In genomic region chr17:56502526-56502925, GRCm38 (mm10) we compare ENCODE assay signal across 9 mouse cellular contexts. TPM values are rescaled to one million over a fixed set of nuclear protein-coding genes. Genes with fewer than 3 reads are reported as not detected.
A peak's percentile ranks its signal among the peaks of the same experiment; 100 is the strongest.
DNase-seq lines count a peak whose midpoint lies in the region; ATAC-seq and TF ChIP-seq lines count a peak whose summit lies in the region.
"Had no signal": no experiment of that assay in that cellular context is flagged by ENCODE, and none has a peak within 500 bp of the region (broad histone marks: within the 10 kb centered on the region; RNA-seq: fewer than 3 reads in every experiment).

No protein-coding gene starts in this region.

- no peaks in the 10 kb centered on the region for H3K27me3 ChIP-seq in intestine, postnatal 0 days (replicated peaks; ENCODE audit: control insufficient read depth, insufficient read depth, low read length)
- no peaks in the 10 kb centered on the region for H3K27me3 ChIP-seq in intestine, embryonic 16.5 days (replicated peaks; ENCODE audit: control insufficient read depth, insufficient read depth, low read length)
- H3K27me3 ChIP-seq in hindbrain, embryonic 12.5 days, result no peaks in the 10 kb centered on the region
- H3K27me3 ChIP-seq in lung, postnatal 0 days (replicated peaks; ENCODE audit: insufficient read depth, low read length), result no peaks in the 10 kb centered on the region
- H3K27me3 ChIP-seq in stomach, embryonic 16.5 days (ENCODE audit: control insufficient read depth, insufficient read depth, low read length), result no peaks in the 10 kb centered on the region
- H3K27me3 ChIP-seq: heart, embryonic 15.5 days had no signal

- no peak overlapping the region for H3K4me3 ChIP-seq in intestine, postnatal 0 days (ENCODE audit: low read depth, low read length)
- no peak overlapping the region for H3K4me3 ChIP-seq in intestine, embryonic 16.5 days (ENCODE audit: low read length)
- H3K4me3 ChIP-seq in hindbrain, embryonic 12.5 days, result no peak overlapping the region
- no peak overlapping the region for H3K4me3 ChIP-seq in lung, postnatal 0 days (ENCODE audit: low read depth, low read length)
- no peak overlapping the region for H3K4me3 ChIP-seq in stomach, embryonic 16.5 days (replicated peaks; ENCODE audit: low read length)
- H3K4me3 ChIP-seq: heart, embryonic 15.5 days had no signal

- H3K9me3 ChIP-seq in intestine, postnatal 0 days (ENCODE audit: control insufficient read depth), result no peaks in the 10 kb centered on the region
- peaks cover 4% of the 10 kb centered on the region; the same call in 1 of the 2 replicates for H3K9me3 ChIP-seq in intestine, embryonic 16.5 days (ENCODE audit: control insufficient read depth, low read length)
- H3K9me3 ChIP-seq in hindbrain, embryonic 12.5 days (replicated peaks), result no peaks in the 10 kb centered on the region
- no peaks in the 10 kb centered on the region for H3K9me3 ChIP-seq in lung, postnatal 0 days (ENCODE audit: low read length)
- H3K9me3 ChIP-seq in stomach, embryonic 16.5 days (replicated peaks; ENCODE audit: control insufficient read depth, low read length), result peaks cover 4% of the 10 kb centered on the region; the same call in 1 of the 2 replicates
- H3K9me3 ChIP-seq: heart, embryonic 15.5 days had no signal

- no peak overlapping the region for H3K27ac ChIP-seq in intestine, postnatal 0 days (ENCODE audit: low read depth, low read length)
- H3K27ac ChIP-seq in intestine, embryonic 16.5 days (ENCODE audit: low read length), result no peak overlapping the region
- peak overlapping the region; percentile 41; the same call in 1 of the 2 replicates for H3K27ac ChIP-seq in hindbrain, embryonic 12.5 days
- H3K27ac ChIP-seq in lung, postnatal 0 days (ENCODE audit: low read length), result no peak overlapping the region
- H3K27ac ChIP-seq in stomach, embryonic 16.5 days (ENCODE audit: low read length), result no peak overlapping the region
- H3K27ac ChIP-seq: heart, embryonic 15.5 days had no signal

- H3K9ac ChIP-seq in intestine, postnatal 0 days (ENCODE audit: low read depth, low read length), result no peak overlapping the region
- no peak overlapping the region for H3K9ac ChIP-seq in intestine, embryonic 16.5 days (ENCODE audit: low read depth, low read length)
- no peak overlapping the region for H3K9ac ChIP-seq in hindbrain, embryonic 12.5 days
- no peak overlapping the region for H3K9ac ChIP-seq in lung, postnatal 0 days (replicated peaks; ENCODE audit: low read depth)
- no peak overlapping the region for H3K9ac ChIP-seq in stomach, embryonic 16.5 days (ENCODE audit: low read length)
- H3K9ac ChIP-seq: heart, embryonic 15.5 days had no signal

- H3K36me3 ChIP-seq in intestine, postnatal 0 days (ENCODE audit: control insufficient read depth, insufficient read depth), result no peaks in the 10 kb centered on the region
- H3K36me3 ChIP-seq in intestine, embryonic 16.5 days (ENCODE audit: control insufficient read depth, insufficient read depth, low read length), result no peaks in the 10 kb centered on the region
- H3K36me3 ChIP-seq in hindbrain, embryonic 12.5 days, result no peaks in the 10 kb centered on the region
- H3K36me3 ChIP-seq in lung, postnatal 0 days (ENCODE audit: insufficient read depth, low read length), result no peaks in the 10 kb centered on the region
- no peaks in the 10 kb centered on the region for H3K36me3 ChIP-seq in stomach, embryonic 16.5 days (ENCODE audit: control insufficient read depth, insufficient read depth, low read length)
- H3K36me3 ChIP-seq: heart, embryonic 15.5 days had no signal

- peak; percentile 42 for DNase-seq in Muller cell, postnatal 12 days (ENCODE audit: inconsistent ontology term)
- peak; percentile 69 for DNase-seq in cerebellum, adult 8-10 months
- peak; percentile 61 for DNase-seq in lung, postnatal 0 days (ENCODE audit: low spot score)
- no peak for DNase-seq in urinary bladder, adult 2 months (ENCODE audit: low spot score)

- peak; percentile 29 for TF ChIP-seq CTCF in intestine, postnatal 0 days (IDR thresholded peaks at IDR 0.05; ENCODE audit: low read depth)
- TF ChIP-seq CTCF in lung, postnatal 0 days (IDR thresholded peaks at IDR 0.05), result peak; percentile 40

- no peak for ATAC-seq in intestine, postnatal 0 days
- no peak for ATAC-seq in intestine, embryonic 16.5 days
- peak; percentile 44 for ATAC-seq in hindbrain, embryonic 12.5 days (ENCODE audit: low FRiP score)
- ATAC-seq in lung, postnatal 0 days, result peak; percentile 50
- ATAC-seq in stomach, embryonic 16.5 days (ENCODE audit: insufficient read depth, low FRiP score), result peak; percentile 56

- TF ChIP-seq EP300 in lung, postnatal 0 days (IDR thresholded peaks at IDR 0.05), result no peak

- H3K4me1 ChIP-seq in intestine, postnatal 0 days (replicated peaks; ENCODE audit: control insufficient read depth, insufficient read depth, low read length), result no peaks in the 10 kb centered on the region
- H3K4me1 ChIP-seq in intestine, embryonic 16.5 days (ENCODE audit: control insufficient read depth, insufficient read depth, low read length), result peaks cover 4% of the 10 kb centered on the region
- peaks cover 25% of the 10 kb centered on the region for H3K4me1 ChIP-seq in hindbrain, embryonic 12.5 days
- no peaks in the 10 kb centered on the region for H3K4me1 ChIP-seq in lung, postnatal 0 days (ENCODE audit: insufficient read depth, low read depth, low read length)
- peaks cover 7% of the 10 kb centered on the region; the same call in 1 of the 2 replicates for H3K4me1 ChIP-seq in stomach, embryonic 16.5 days (ENCODE audit: control insufficient read depth, insufficient read depth, low read length)

- no peak overlapping the region for H3K4me2 ChIP-seq in intestine, postnatal 0 days (replicated peaks; ENCODE audit: low read depth)
- no peak overlapping the region for H3K4me2 ChIP-seq in intestine, embryonic 16.5 days (ENCODE audit: low read depth, low read length)
- no peak overlapping the region for H3K4me2 ChIP-seq in hindbrain, embryonic 12.5 days (replicated peaks)
- H3K4me2 ChIP-seq in lung, postnatal 0 days (replicated peaks; ENCODE audit: low read depth, low read length), result no peak overlapping the region
- H3K4me2 ChIP-seq in stomach, embryonic 16.5 days (ENCODE audit: low read depth, low read length), result no peak overlapping the region
- H3K4me2 ChIP-seq: heart, embryonic 15.5 days had no signal

- WGBS in intestine, postnatal 0 days, result 31% methylated on average over 9 of the region's 9 CpGs
- WGBS in intestine, embryonic 16.5 days, result 30% methylated on average over 9 of the region's 9 CpGs
- WGBS in hindbrain, embryonic 12.5 days, result 26% methylated on average over 9 of the region's 9 CpGs
- WGBS in lung, postnatal 0 days, result 20% methylated on average over 9 of the region's 9 CpGs
- 23% methylated on average over 9 of the region's 9 CpGs for WGBS in stomach, embryonic 16.5 days

RNA-seq across cellular contexts. Expression of gene Znrf4, which starts 9.7 kb away (rescaled TPM):
- not detected in 2 replicates for polyA plus RNA-seq in intestine, postnatal 0 days (2015; fragmentation: Nextera tagmentation; extraction: Ambion mirVana)
- polyA plus RNA-seq in intestine, embryonic 16.5 days (2015; fragmentation: Nextera tagmentation; extraction: Ambion mirVana), result not detected in 2 replicates
- not detected in 2 replicates for polyA plus RNA-seq in hindbrain, embryonic 12.5 days (2016; fragmentation: Nextera tagmentation; extraction: Ambion mirVana)
- polyA plus RNA-seq in lung, postnatal 0 days (2015; fragmentation: Nextera tagmentation; extraction: Ambion mirVana), result not detected in 2 replicates
- polyA plus RNA-seq in stomach, embryonic 16.5 days (2015; fragmentation: Nextera tagmentation; extraction: Ambion mirVana), result not detected in 2 replicates
- polyA plus RNA-seq in urinary bladder, adult 2 months (2012; rRNA removed), result not detected in 2 replicates
- polyA plus RNA-seq: heart, embryonic 15.5 days had no signal

RNA-seq across cellular contexts. Expression of gene Ptprs, which starts 26.2 kb away (rescaled TPM):
- 15.2 and 15.7 TPM in 2 replicates for polyA plus RNA-seq in intestine, postnatal 0 days (2015; fragmentation: Nextera tagmentation; extraction: Ambion mirVana)
- 34.4 and 37.3 TPM in 2 replicates for polyA plus RNA-seq in intestine, embryonic 16.5 days (2015; fragmentation: Nextera tagmentation; extraction: Ambion mirVana)
- 316 and 326 TPM in 2 replicates for polyA plus RNA-seq in hindbrain, embryonic 12.5 days (2016; fragmentation: Nextera tagmentation; extraction: Ambion mirVana)
- 25.6 and 29.6 TPM in 2 replicates for polyA plus RNA-seq in lung, postnatal 0 days (2015; fragmentation: Nextera tagmentation; extraction: Ambion mirVana)
- polyA plus RNA-seq in stomach, embryonic 16.5 days (2015; fragmentation: Nextera tagmentation; extraction: Ambion mirVana), result 58.5 and 61.9 TPM in 2 replicates
- polyA plus RNA-seq in urinary bladder, adult 2 months (2012; rRNA removed), result 313 and 341 TPM in 2 replicates

RNA-seq across cellular contexts. Expression of gene Gm20219, which starts 51.7 kb away (rescaled TPM):
- not detected in 2 replicates for polyA plus RNA-seq in intestine, postnatal 0 days (2015; fragmentation: Nextera tagmentation; extraction: Ambion mirVana)
- 0.98 and 1.4 TPM in 2 replicates for polyA plus RNA-seq in intestine, embryonic 16.5 days (2015; fragmentation: Nextera tagmentation; extraction: Ambion mirVana)
- polyA plus RNA-seq in hindbrain, embryonic 12.5 days (2016; fragmentation: Nextera tagmentation; extraction: Ambion mirVana), result 1.8 and 2.0 TPM in 2 replicates
- 3.5 and 3.8 TPM in 2 replicates for polyA plus RNA-seq in lung, postnatal 0 days (2015; fragmentation: Nextera tagmentation; extraction: Ambion mirVana)
- polyA plus RNA-seq in stomach, embryonic 16.5 days (2015; fragmentation: Nextera tagmentation; extraction: Ambion mirVana), result 17.5 and 21.3 TPM in 2 replicates
- 15.6 and 22.1 TPM in 2 replicates for polyA plus RNA-seq in urinary bladder, adult 2 months (2012; rRNA removed)

Comparison
In these comparisons a context has a peak if more than half of its experiments do, and no peak if none do; other contexts are left out.
1. ATAC-seq: peak in hindbrain, embryonic 12.5 days (single experiment), lung, postnatal 0 days (single experiment) and stomach, embryonic 16.5 days (single experiment); none in intestine, postnatal 0 days (single experiment) and intestine, embryonic 16.5 days (single experiment).